Mouse (Mus musculus): ENCODE data around the gene Gstm5.

DNA sequence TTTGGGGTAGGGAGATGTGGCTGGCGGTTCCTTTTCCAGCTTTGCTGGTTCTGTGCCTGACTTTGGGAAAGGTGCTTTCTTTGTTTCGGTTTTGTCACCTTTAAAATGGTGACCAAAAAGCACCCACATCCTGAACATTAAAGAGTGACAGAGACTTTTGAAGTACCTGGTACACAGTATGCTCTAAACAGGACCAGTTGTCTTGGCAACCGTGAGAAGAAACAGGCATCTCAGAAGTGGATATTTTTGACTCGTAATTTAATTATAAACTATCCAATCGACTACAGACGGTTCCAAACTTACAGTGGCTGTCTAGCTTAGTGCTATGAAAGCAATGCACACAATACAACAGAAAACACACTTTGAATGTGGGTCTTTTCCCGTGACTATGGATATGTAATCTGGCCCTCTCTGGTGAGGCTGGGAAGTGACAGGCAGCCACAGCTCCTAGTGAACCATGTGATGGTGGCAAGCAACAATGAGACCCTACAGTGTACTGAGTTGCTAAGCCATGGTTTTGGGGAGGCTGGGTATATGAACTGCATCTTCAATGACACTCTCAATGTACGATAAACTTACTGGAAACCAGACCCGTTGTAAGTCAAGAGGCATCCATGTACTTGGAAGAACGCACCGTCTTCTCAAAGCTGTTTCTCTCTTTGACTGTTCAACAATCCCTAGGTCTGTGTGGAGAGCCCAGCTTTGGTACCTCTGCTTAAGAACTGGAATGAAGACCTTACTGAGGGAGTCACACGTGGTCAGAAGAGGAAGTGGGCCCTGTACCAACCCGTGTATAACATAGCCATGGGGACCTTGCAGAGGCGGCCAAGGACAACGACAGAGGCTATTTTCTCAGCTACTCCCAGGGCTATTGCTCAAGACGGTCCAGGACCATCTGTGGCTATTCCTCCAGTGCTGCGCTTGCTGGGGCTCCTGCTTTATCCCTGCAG lies 42.1 kb upstream of the Gstm5 start:
- no peak for TF ChIP-seq CTCF (IDR thresholded peaks at IDR 0.05; ENCODE audit: low read depth, low read length)
- TF ChIP-seq POLR2A (IDR thresholded peaks at IDR 0.05; ENCODE audit: borderline replicate concordance, low read depth, low read length), result no peak
